Mouse (Mus musculus) kidney, embryonic 15.5 days (tissue): ENCODE data around the gene Taok1. TPM values are rescaled to one million over a fixed set of nuclear protein-coding genes. Genes with fewer than 3 reads are reported as not detected.
"Not testable (repeated sequence)": the region's sequence is repeated elsewhere in the genome, so short reads cannot be mapped to it uniquely, and the experiment has no call there.

ENCODE experiments used
- ATAC-seq: fragments of 200-750 bp; cut with Nextera tagmentation; replicated peaks from 2 replicates; pipeline ENCODE4 v1.8.0; 2017; ENCODE audit warnings: moderate TSS enrichment; ENCODE audit not compliant: low FRiP score
- H3K27ac ChIP-seq: fragments of 300-500 bp; sonication (generic); 2 replicates; pipeline ENCODE4 v1.5.1; 2015; ENCODE audit warnings: mild to moderate bottlenecking, inconsistent platforms
- H3K27me3 ChIP-seq: fragments of 300-500 bp; sonication (generic); 2 replicates; pipeline ENCODE4 v1.6.1; 2015; ENCODE audit warnings: inconsistent platforms
- H3K36me3 ChIP-seq: fragments of 300-500 bp; sonication (generic); 2 replicates; pipeline ENCODE4 v1.6.1; 2015; ENCODE audit warnings: inconsistent platforms
- H3K4me1 ChIP-seq: fragments of 300-500 bp; sonication (generic); 2 replicates; pipeline ENCODE4 v1.6.1; 2015; ENCODE audit warnings: inconsistent platforms
- H3K4me2 ChIP-seq: fragments of 300-500 bp; sonication (generic); 2 replicates; pipeline ENCODE4 v1.6.1; 2015; ENCODE audit warnings: moderate library complexity, mild to moderate bottlenecking, inconsistent platforms
- H3K4me3 ChIP-seq: fragments of 300-500 bp; sonication (generic); replicated peaks from 2 replicates; pipeline ENCODE4 v1.5.1; 2015; ENCODE audit warnings: mild to moderate bottlenecking, inconsistent platforms
- H3K9ac ChIP-seq: fragments of 300-500 bp; sonication (generic); 2 replicates; pipeline ENCODE4 v1.6.1; 2015; ENCODE audit warnings: mild to moderate bottlenecking, inconsistent platforms
- H3K9me3 ChIP-seq: fragments of 300-500 bp; sonication (generic); replicated peaks from 2 replicates; pipeline ENCODE4 v1.6.1; 2016; ENCODE audit warnings: inconsistent platforms
- WGBS: fragments of 180-500 bp; shearing (Covaris S2); methylation state at CpG from one replicate; pipeline ENCODE4 v1.1.7; 2015; ENCODE audit warnings: mixed read lengths; 5-methylcytosine and 5-hydroxymethylcytosine counted together
- polyA plus RNA-seq: library from polyadenylated mRNA; unstranded; fragments of >200 nt; fragmentation: Nextera tagmentation; extraction: Ambion mirVana; gene quantifications from 2 replicates; pipeline ENCODE4 v1.2.1, GENCODE M21; 2015

Gene Taok1
- 15.5 and 15.9 TPM in 2 replicates for polyA plus RNA-seq

- H3K9ac ChIP-seq = peak within 1 kb of the TSS; percentile 100
- H3K9me3 ChIP-seq = no peaks in the 10 kb centered on the region
- under 1% methylated on average over 64 of the region's 71 CpGs for WGBS
- H3K36me3 ChIP-seq = peaks cover 10% of the 10 kb centered on the region; the same call in 1 of the 2 replicates
- peak; percentile 94 for ATAC-seq
- peak within 1 kb of the TSS; percentile 98 for H3K4me3 ChIP-seq
- H3K4me1 ChIP-seq = peaks cover 28% of the 10 kb centered on the region
- peak within 1 kb of the TSS; percentile 95 for H3K27ac ChIP-seq
- peak within 1 kb of the TSS; percentile 74 for H3K4me2 ChIP-seq
- H3K27me3 ChIP-seq = no peaks in the 10 kb centered on the region
These were observed at the start of gene Taok1 for GRCm38 (mm10) chr11:77607538-77608455. Gene Taok1, minus strand, starts transcription at chr11:77607815.

- H3K4me3 ChIP-seq, H3K27me3 ChIP-seq, H3K27ac ChIP-seq, H3K9me3 ChIP-seq, H3K4me1 ChIP-seq, H3K4me2 ChIP-seq, H3K36me3 ChIP-seq, H3K9ac ChIP-seq, ATAC-seq: not testable (repeated sequence)
- WGBS = 93% methylated on average over 4 of the region's 4 CpGs
These were observed 46.0 kb upstream of the Taok1 start for GRCm38 (mm10) chr11:77653406-77654190.

- Histone ChIP-seq H3K4me2 (no peak overlapping the region), H3K4me3 (no peak overlapping the region), H3K4me1 (no peaks in the 10 kb centered on the region), H3K27ac (no peak overlapping the region), H3K27me3 (no peaks in the 10 kb centered on the region), H3K36me3 (no peaks in the 10 kb centered on the region), H3K9me3 (no peaks in the 10 kb centered on the region), H3K9ac (no peak overlapping the region)
- ATAC-seq = no peak
- WGBS = 57% methylated on average over 6 of the region's 6 CpGs
These were observed 44.9 kb upstream of the Taok1 start for GRCm38 (mm10) chr11:77652484-77652883.

- ATAC-seq = no peak
- 64% methylated on average over 7 of the region's 7 CpGs for WGBS
These were observed 41.3 kb upstream of the Taok1 start for GRCm38 (mm10) chr11:77648878-77649277.

GRCm38 (mm10) chr11:77645481-77645880, 37.9 kb upstream of the Taok1 start:
- Histone ChIP-seq H3K9ac (no peak overlapping the region), H3K27ac (no peak overlapping the region), H3K4me3 (no peak overlapping the region), H3K4me2 (no peak overlapping the region), H3K4me1 (no peaks in the 10 kb centered on the region), H3K9me3 (no peaks in the 10 kb centered on the region), H3K27me3 (no peaks in the 10 kb centered on the region), H3K36me3 (no peaks in the 10 kb centered on the region)
- ATAC-seq = no peak
- WGBS = 76% methylated on average over 4 of the region's 4 CpGs

More at GRCm38 (mm10) chr11:77648878-77649277, 41.3 kb upstream of the Taok1 start:
- H3K9me3 ChIP-seq = no peaks in the 10 kb centered on the region
- no peak overlapping the region for H3K4me3 ChIP-seq
- no peaks in the 10 kb centered on the region for H3K27me3 ChIP-seq
- no peak overlapping the region for H3K4me2 ChIP-seq
- H3K9ac ChIP-seq = no peak overlapping the region
- H3K27ac ChIP-seq = no peak overlapping the region
- no peaks in the 10 kb centered on the region for H3K4me1 ChIP-seq
- no peaks in the 10 kb centered on the region for H3K36me3 ChIP-seq

GRCm38 (mm10) chr11:77641390-77641789, 33.8 kb upstream of the Taok1 start:
- Histone ChIP-seq H3K4me3 (no peak overlapping the region), H3K4me2 (no peak overlapping the region), H3K36me3 (no peaks in the 10 kb centered on the region), H3K27ac (no peak overlapping the region), H3K9ac (no peak overlapping the region), H3K4me1 (no peaks in the 10 kb centered on the region), H3K9me3 (no peaks in the 10 kb centered on the region), H3K27me3 (no peaks in the 10 kb centered on the region)
- 74% methylated on average over 9 of the region's 9 CpGs for WGBS
- ATAC-seq = no peak

GRCm38 (mm10) chr11:77630257-77630670, 22.6 kb upstream of the Taok1 start:
- no peaks in the 10 kb centered on the region for H3K9me3 ChIP-seq
- WGBS = 12% methylated on average over 8 of the region's 8 CpGs
- H3K36me3 ChIP-seq = no peaks in the 10 kb centered on the region
- H3K4me1 ChIP-seq = peaks cover 14% of the 10 kb centered on the region
- no peak overlapping the region for H3K27ac ChIP-seq
- 0 out of 2 replicates have a peak overlapping the region, but pooled peaks have one; percentile 11 for H3K9ac ChIP-seq
- 0 out of 2 replicates have a peak, but pooled peaks have one; percentile 29 for ATAC-seq
- peak overlapping the region; percentile 62 for H3K4me2 ChIP-seq
- 0 out of 2 replicates have a peak, but pooled peaks cover 7% of the 10 kb centered on the region for H3K27me3 ChIP-seq
- peak overlapping the region; percentile 32 for H3K4me3 ChIP-seq

GRCm38 (mm10) chr11:77629476-77629875, 21.9 kb upstream of the Taok1 start:
- Histone ChIP-seq H3K4me1 (peaks cover 22% of the 10 kb centered on the region), H3K4me3 (no peak overlapping the region), H3K4me2 (no peak overlapping the region), H3K27ac (0 out of 2 replicates have a peak overlapping the region, but pooled peaks have one; percentile 13), H3K9me3 (no peaks in the 10 kb centered on the region), H3K27me3 (0 out of 2 replicates have a peak, but pooled peaks cover 7% of the 10 kb centered on the region), H3K36me3 (no peaks in the 10 kb centered on the region), H3K9ac (no peak overlapping the region)
- ATAC-seq = no peak
- 0% methylated on average over 1 of the region's 1 CpGs for WGBS

GRCm38 (mm10) chr11:77626596-77627535, 19.3 kb upstream of the Taok1 start:
- Histone ChIP-seq H3K9ac (no peak overlapping the region), H3K4me3 (no peak overlapping the region), H3K9me3 (no peaks in the 10 kb centered on the region), H3K27ac (no peak overlapping the region), H3K36me3 (no peaks in the 10 kb centered on the region), H3K27me3 (0 out of 2 replicates have a peak, but pooled peaks cover 7% of the 10 kb centered on the region), H3K4me2 (no peak overlapping the region), H3K4me1 (peaks cover 29% of the 10 kb centered on the region)
- no peak for ATAC-seq
- WGBS = 63% methylated on average over 5 of the region's 5 CpGs

- Histone ChIP-seq H3K27ac (0 out of 2 replicates have a peak overlapping the region, but pooled peaks have one; percentile 49), H3K36me3 (no peaks in the 10 kb centered on the region), H3K4me1 (peaks cover 28% of the 10 kb centered on the region), H3K4me3 (peak overlapping the region; percentile 36), H3K27me3 (0 out of 2 replicates have a peak, but pooled peaks cover 7% of the 10 kb centered on the region), H3K9me3 (no peaks in the 10 kb centered on the region), H3K9ac (peak overlapping the region; percentile 17; the same call in 1 of the 2 replicates), H3K4me2 (peak overlapping the region; percentile 72)
- ATAC-seq = no peak
- WGBS = 15% methylated on average over 11 of the region's 11 CpGs
These were observed 17.6 kb upstream of the Taok1 start for GRCm38 (mm10) chr11:77625061-77625855.
